Mouse (Mus musculus): ENCODE measurements around the gene Mpped2.

Gene Mpped2

GRCm38 (mm10) chr2:106696372-106696771, 3.3 kb downstream of the Mpped2 start:
- DNase-seq (ENCODE audit: low read depth, low spot score): no peak

GRCm38 (mm10) chr2:106705664-106706063, 12.6 kb downstream of the Mpped2 start:
- no peak for DNase-seq (ENCODE audit: low read depth, low spot score)

- no peak for DNase-seq (ENCODE audit: low read depth, low spot score)
These were observed 14.1 kb downstream of the Mpped2 start for GRCm38 (mm10) chr2:106707136-106707535.

- peak; percentile 51 for DNase-seq (ENCODE audit: low read depth, low spot score)
These were observed 17.9 kb downstream of the Mpped2 start for GRCm38 (mm10) chr2:106710862-106711477.

- DNase-seq (ENCODE audit: low read depth, low spot score): no peak
These were observed 18.4 kb downstream of the Mpped2 start for GRCm38 (mm10) chr2:106711506-106711905.

GRCm38 (mm10) chr2:106713151-106713550, 20.1 kb downstream of the Mpped2 start:
- no peak for DNase-seq (ENCODE audit: low read depth, low spot score)

GRCm38 (mm10) chr2:106715674-106716364, 22.8 kb downstream of the Mpped2 start:
- DNase-seq (ENCODE audit: low read depth, low spot score): peak; percentile 57

GRCm38 (mm10) chr2:106716365-106716717, 23.3 kb downstream of the Mpped2 start:
- DNase-seq (ENCODE audit: low read depth, low spot score): no peak

- DNase-seq (ENCODE audit: low read depth, low spot score): no peak
These were observed 25.8 kb downstream of the Mpped2 start for GRCm38 (mm10) chr2:106718888-106719287.

- DNase-seq (ENCODE audit: low read depth, low spot score): no peak
These were observed 26.4 kb downstream of the Mpped2 start for GRCm38 (mm10) chr2:106719434-106719833.

- DNase-seq (ENCODE audit: low read depth, low spot score): no peak
These were observed 27.6 kb downstream of the Mpped2 start for GRCm38 (mm10) chr2:106720644-106721043.

GRCm38 (mm10) chr2:106722020-106722419, 29.0 kb downstream of the Mpped2 start:
- no peak for DNase-seq (ENCODE audit: low read depth, low spot score)

GRCm38 (mm10) chr2:106729951-106730564, 37.0 kb downstream of the Mpped2 start:
- no peak for DNase-seq (ENCODE audit: low read depth, low spot score)

- DNase-seq (ENCODE audit: low read depth, low spot score): no peak
These were observed 37.5 kb downstream of the Mpped2 start for GRCm38 (mm10) chr2:106730608-106731007.

- no peak for DNase-seq (ENCODE audit: low read depth, low spot score)
These were observed 38.4 kb downstream of the Mpped2 start for GRCm38 (mm10) chr2:106731478-106731877.

- no peak for DNase-seq (ENCODE audit: low read depth, low spot score)
These were observed 39.1 kb downstream of the Mpped2 start for GRCm38 (mm10) chr2:106732171-106732570.

- no peak for DNase-seq (ENCODE audit: low read depth, low spot score)
These were observed 40.3 kb downstream of the Mpped2 start for GRCm38 (mm10) chr2:106733396-106733795.

- DNase-seq (ENCODE audit: low read depth, low spot score): no peak
These were observed 40.9 kb downstream of the Mpped2 start for GRCm38 (mm10) chr2:106734004-106734403.

- no peak for DNase-seq (ENCODE audit: low read depth, low spot score)
These were observed 42.1 kb downstream of the Mpped2 start for GRCm38 (mm10) chr2:106735211-106735610.

- DNase-seq (ENCODE audit: low read depth, low spot score): no peak
These were observed 42.8 kb downstream of the Mpped2 start for GRCm38 (mm10) chr2:106735792-106736359.

- DNase-seq (ENCODE audit: low read depth, low spot score): no peak
These were observed 45.9 kb downstream of the Mpped2 start for GRCm38 (mm10) chr2:106738951-106739350.

GRCm38 (mm10) chr2:106744086-106744485, 51.0 kb downstream of the Mpped2 start:
- DNase-seq (ENCODE audit: low read depth, low spot score): no peak

- peak; percentile 66 for DNase-seq (ENCODE audit: low read depth, low spot score)
These were observed 51.5 kb downstream of the Mpped2 start for GRCm38 (mm10) chr2:106744601-106745000.
